Mouse (Mus musculus) ovary, adult 18-20 months (tissue): ENCODE measurements around the gene Prickle2.

Experiments
- DNase-seq: peaks from one replicate; pipeline ENCODE4 v3.0.0; 2022; ENCODE audit warnings: low spot score, mixed read lengths

The Prickle2 gene

GRCm38 (mm10) chr6:92589381-92590065, 116.4 kb downstream of the Prickle2 start:
- no peak for DNase-seq

GRCm38 (mm10) chr6:92584026-92584425, 121.9 kb downstream of the Prickle2 start:
- DNase-seq = no peak

GRCm38 (mm10) chr6:92575227-92575626, 130.7 kb downstream of the Prickle2 start:
- DNase-seq = no peak

- DNase-seq = no peak
These were observed 133.8 kb downstream of the Prickle2 start for GRCm38 (mm10) chr6:92572139-92572538.

- no peak for DNase-seq
These were observed 135.9 kb downstream of the Prickle2 start for GRCm38 (mm10) chr6:92570090-92570489.

GRCm38 (mm10) chr6:92569283-92569682, 136.7 kb downstream of the Prickle2 start:
- no peak for DNase-seq

GRCm38 (mm10) chr6:92559261-92559660, 146.7 kb downstream of the Prickle2 start:
- DNase-seq = no peak

- DNase-seq = no peak
These were observed 150.3 kb downstream of the Prickle2 start for GRCm38 (mm10) chr6:92555675-92556074.

GRCm38 (mm10) chr6:92553086-92553485, 152.9 kb downstream of the Prickle2 start:
- DNase-seq = no peak

- no peak for DNase-seq
These were observed 156.7 kb downstream of the Prickle2 start for GRCm38 (mm10) chr6:92549246-92549645.

- DNase-seq = no peak
These were observed 160.8 kb downstream of the Prickle2 start for GRCm38 (mm10) chr6:92545204-92545603.

- no peak for DNase-seq
These were observed 162.1 kb downstream of the Prickle2 start for GRCm38 (mm10) chr6:92543825-92544224.

- DNase-seq = no peak
These were observed 163.4 kb downstream of the Prickle2 start for GRCm38 (mm10) chr6:92542402-92543101.

- DNase-seq = peak; percentile 32
These were observed 171.5 kb downstream of the Prickle2 start for GRCm38 (mm10) chr6:92534226-92535031.

- no peak for DNase-seq
These were observed 172.5 kb downstream of the Prickle2 start for GRCm38 (mm10) chr6:92533306-92534063.

- no peak for DNase-seq
These were observed 173.1 kb downstream of the Prickle2 start for GRCm38 (mm10) chr6:92532896-92533295.

GRCm38 (mm10) chr6:92532331-92532730, 173.6 kb downstream of the Prickle2 start:
- no peak for DNase-seq

GRCm38 (mm10) chr6:92526212-92526611, 179.7 kb downstream of the Prickle2 start:
- DNase-seq = no peak

- DNase-seq = no peak
These were observed 180.3 kb downstream of the Prickle2 start for GRCm38 (mm10) chr6:92525646-92526045.

- peak; percentile 17 for DNase-seq
These were observed 184.4 kb downstream of the Prickle2 start for GRCm38 (mm10) chr6:92521526-92522075.

GRCm38 (mm10) chr6:92520088-92520875, 185.7 kb downstream of the Prickle2 start:
- DNase-seq = no peak
